Mouse (Mus musculus) MN1 (cell line): ENCODE data around the gene Gga2.

Experiments used
- DNase-seq: peaks from one replicate; pipeline ENCODE4 v3.0.0-alpha.2; 2016; ENCODE audit warnings: low spot score

The Gga2 gene

DNA sequence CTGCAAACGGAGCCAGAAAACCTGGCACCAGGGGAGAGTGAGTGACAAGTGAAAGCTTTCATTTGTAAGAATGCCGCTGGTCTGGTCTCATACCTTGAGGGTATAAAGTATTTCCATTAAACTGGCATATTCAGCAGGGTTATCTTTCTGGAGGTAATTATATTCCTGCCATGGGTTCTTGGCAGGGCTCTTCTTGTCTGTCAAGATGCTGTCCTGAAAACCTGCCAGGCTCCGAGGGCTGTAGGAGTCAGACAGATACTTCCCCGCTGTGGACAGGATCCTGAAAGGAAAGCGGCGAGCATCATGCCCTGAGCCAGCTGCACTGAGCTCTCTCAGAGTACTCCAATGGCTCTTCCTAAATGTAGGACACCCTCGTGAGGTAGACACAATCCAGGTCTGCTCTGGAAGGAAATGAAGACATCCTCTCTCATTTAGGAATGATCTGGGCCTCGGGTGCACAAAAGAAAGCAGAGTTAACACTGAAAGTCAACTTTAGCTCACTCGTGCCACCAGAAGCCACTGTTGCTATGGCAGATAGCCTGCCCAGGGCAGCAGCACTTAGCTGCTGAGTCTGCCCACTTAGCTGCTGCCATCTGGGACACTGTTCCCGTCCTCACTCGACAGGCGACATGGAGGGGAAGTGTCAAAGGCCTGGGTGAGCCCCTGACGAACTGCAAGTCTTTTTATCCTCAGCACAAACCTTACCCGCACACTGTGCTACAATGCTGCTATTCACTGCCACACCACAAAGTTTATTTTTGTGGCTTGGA lies 84.0 kb downstream of the Gga2 start:
- peak; percentile 47 for DNase-seq
